Mouse (Mus musculus) intestine, embryonic 14.5 days (tissue): Measurements from ENCODE around the gene Plcb1. TPM values are rescaled to one million over a fixed set of nuclear protein-coding genes. Genes with fewer than 3 reads are reported as not detected.

Experiments
- ATAC-seq: fragments of 200-750 bp; cut with Nextera tagmentation; replicated peaks from 2 replicates; pipeline ENCODE4 v1.8.0; 2017; ENCODE audit warnings: low read depth, moderate number of reproducible peaks, moderate TSS enrichment, moderate library complexity; ENCODE audit not compliant: low FRiP score, low TSS enrichment
- DNase-seq: peaks from one replicate; pipeline ENCODE4 v3.0.0-alpha.2; 2018; ENCODE audit warnings: low spot score
- H3K27ac ChIP-seq: fragments of 300-500 bp; sonication (generic); 2 replicates; pipeline ENCODE4 v1.5.1; 2014; ENCODE audit warnings: low read depth, mild to moderate bottlenecking, control low read depth
- H3K27me3 ChIP-seq: fragments of 300-500 bp; sonication (generic); replicated peaks from 2 replicates; pipeline ENCODE4 v1.6.1; 2014; ENCODE audit warnings: low read length, control low read depth; ENCODE audit not compliant: control insufficient read depth, insufficient read depth
- H3K36me3 ChIP-seq: fragments of 300-500 bp; sonication (generic); 2 replicates; pipeline ENCODE4 v1.6.1; 2014; ENCODE audit warnings: low read length, control low read depth; ENCODE audit not compliant: control insufficient read depth, insufficient read depth
- H3K4me1 ChIP-seq: fragments of 300-500 bp; sonication (generic); replicated peaks from 2 replicates; pipeline ENCODE4 v1.6.1; 2014; ENCODE audit warnings: low read length, control low read depth, mixed read lengths; ENCODE audit not compliant: control insufficient read depth, insufficient read depth
- H3K4me2 ChIP-seq: fragments of 300-500 bp; sonication (generic); 2 replicates; pipeline ENCODE4 v1.6.1; 2014; ENCODE audit warnings: low read length
- H3K4me3 ChIP-seq: fragments of 300-500 bp; sonication (generic); 2 replicates; pipeline ENCODE4 v1.5.1; 2014; ENCODE audit warnings: low read depth, low read length, control low read depth, mixed read lengths
- H3K9ac ChIP-seq: fragments of 300-500 bp; sonication (generic); 2 replicates; pipeline ENCODE4 v1.6.1; 2014; ENCODE audit warnings: mild to moderate bottlenecking, low read length
- H3K9me3 ChIP-seq: fragments of 300-500 bp; sonication (generic); 2 replicates; pipeline ENCODE4 v1.6.1; 2016; ENCODE audit warnings: low read length, control low read depth; ENCODE audit not compliant: control insufficient read depth
- WGBS: fragments of 180-500 bp; shearing (Covaris S2); extraction: QIAGEN DNeasy Blood & Tissue Kit; methylation state at CpG from one replicate; pipeline ENCODE4 v1.1.7; 2014; 5-methylcytosine and 5-hydroxymethylcytosine counted together
- polyA plus RNA-seq: library from polyadenylated mRNA; unstranded; fragments of >200 nt; fragmentation: Nextera tagmentation; extraction: Ambion mirVana; gene quantifications from 2 replicates; pipeline ENCODE4 v1.2.1, GENCODE M21; 2014

Gene Plcb1
- polyA plus RNA-seq, 1 experiment from 2014 or later, result 14.0 TPM

DNA sequence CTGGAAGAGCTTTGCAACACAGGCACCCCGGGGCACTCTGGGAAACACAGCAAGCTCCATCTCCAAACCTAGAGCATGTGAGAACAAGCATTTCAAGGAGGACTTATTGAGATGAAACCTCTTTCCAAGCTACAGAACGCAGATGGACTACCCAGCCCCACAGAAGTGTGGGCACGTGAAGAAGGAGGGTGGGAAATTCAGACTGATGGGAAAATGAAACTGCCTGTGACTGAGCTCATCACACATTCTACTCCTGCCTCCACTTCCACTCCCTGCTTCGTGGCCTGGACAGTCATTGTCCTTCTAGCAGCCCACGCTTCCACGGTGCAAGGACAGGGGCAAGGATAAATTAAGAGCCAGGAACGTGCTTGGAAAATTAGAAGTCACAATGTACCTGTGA lies 370.2 kb downstream of the Plcb1 start:
- no peaks in the 10 kb centered on the region for H3K36me3 ChIP-seq
- no peak overlapping the region for H3K4me3 ChIP-seq
- no peaks in the 10 kb centered on the region for H3K27me3 ChIP-seq
- H3K9me3 ChIP-seq, result no peaks in the 10 kb centered on the region
- H3K9ac ChIP-seq, result no peak overlapping the region
- no peak overlapping the region for H3K27ac ChIP-seq
- H3K4me1 ChIP-seq, result no peaks in the 10 kb centered on the region
- DNase-seq (no peak), ATAC-seq (no peak)
- WGBS, result 85% methylated on average over 7 of the region's 7 CpGs
- no peak overlapping the region for H3K4me2 ChIP-seq

DNA sequence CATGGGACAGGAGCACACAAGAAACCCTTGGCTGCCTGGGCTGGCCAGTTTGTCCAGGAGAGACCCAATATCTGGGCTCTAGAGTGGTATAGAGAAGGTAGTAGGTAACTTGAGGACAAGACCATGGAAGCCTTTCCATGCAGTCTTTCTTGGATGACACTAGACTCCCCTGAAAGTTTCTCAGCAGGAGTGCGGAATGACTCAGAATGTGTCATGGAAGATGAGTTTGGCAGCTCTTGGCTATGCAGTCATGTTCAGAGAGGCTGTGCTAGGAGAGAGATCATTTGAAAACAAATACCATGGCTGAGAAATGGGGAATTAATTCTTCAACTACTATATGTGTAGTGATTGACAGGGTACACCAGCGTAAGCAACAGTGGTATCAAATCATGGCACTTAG lies 372.1 kb downstream of the Plcb1 start:
- DNase-seq (no peak), ATAC-seq (no peak)
- H3K4me1 ChIP-seq, result no peaks in the 10 kb centered on the region
- WGBS, result 98% methylated on average over 2 of the region's 2 CpGs
- no peaks in the 10 kb centered on the region for H3K27me3 ChIP-seq
- no peaks in the 10 kb centered on the region for H3K9me3 ChIP-seq
- no peak overlapping the region for H3K4me2 ChIP-seq
- H3K9ac ChIP-seq, result no peak overlapping the region
- no peak overlapping the region for H3K4me3 ChIP-seq
- H3K36me3 ChIP-seq, result no peaks in the 10 kb centered on the region
- no peak overlapping the region for H3K27ac ChIP-seq

DNA sequence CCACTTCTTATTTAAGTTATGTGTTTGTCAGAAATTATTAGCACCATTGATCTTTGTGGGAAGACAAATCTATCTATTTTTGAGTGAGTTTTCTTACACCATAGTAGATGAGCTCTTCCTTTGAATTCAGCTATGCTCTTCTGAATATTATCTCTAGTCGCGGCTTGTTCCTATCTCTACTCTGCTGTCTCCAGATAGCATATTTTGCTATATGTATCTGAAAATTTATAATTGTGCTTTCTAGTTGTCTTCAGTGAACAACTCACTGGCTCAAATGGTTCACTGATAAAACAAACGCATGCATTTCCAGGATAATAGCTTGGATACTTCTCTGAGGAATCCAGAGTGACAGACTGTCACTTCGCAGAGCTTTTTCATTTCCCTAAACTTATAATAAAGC lies 375.8 kb downstream of the Plcb1 start:
- 86% methylated on average over 4 of the region's 4 CpGs for WGBS
- H3K27ac ChIP-seq, result no peak overlapping the region

DNA sequence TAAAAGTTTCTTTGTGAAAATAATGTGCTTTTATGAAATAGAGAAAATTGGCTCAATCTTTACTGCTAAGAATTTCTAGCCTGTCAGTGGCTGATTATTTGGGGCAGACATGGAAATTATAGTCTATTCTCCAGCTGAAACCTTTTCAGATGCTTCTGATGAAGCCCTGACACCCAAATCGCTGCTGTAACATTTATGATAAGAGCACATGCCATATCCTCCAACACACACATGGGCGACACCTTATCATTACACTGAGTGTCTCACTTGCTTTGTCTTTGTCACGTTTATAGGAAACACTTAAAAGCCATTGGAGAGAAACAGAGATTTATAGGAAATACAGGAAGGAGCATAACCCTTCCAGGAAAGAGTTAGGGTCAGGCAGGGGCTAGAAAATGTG lies 379.6 kb downstream of the Plcb1 start:
- no peak overlapping the region for H3K27ac ChIP-seq
- H3K9ac ChIP-seq, result no peak overlapping the region
- DNase-seq (no peak), ATAC-seq (no peak)
- no peaks in the 10 kb centered on the region for H3K27me3 ChIP-seq
- no peak overlapping the region for H3K4me3 ChIP-seq
- WGBS, result 64% methylated on average over 3 of the region's 3 CpGs
- no peaks in the 10 kb centered on the region for H3K9me3 ChIP-seq
- no peaks in the 10 kb centered on the region for H3K36me3 ChIP-seq
- no peak overlapping the region for H3K4me2 ChIP-seq
- no peaks in the 10 kb centered on the region for H3K4me1 ChIP-seq

More for the DNA sequence above, 375.8 kb downstream of the Plcb1 start:
- Histone ChIP-seq H3K27me3 (no peaks in the 10 kb centered on the region), H3K4me3 (no peak overlapping the region), H3K4me1 (no peaks in the 10 kb centered on the region), H3K4me2 (no peak overlapping the region), H3K9me3 (no peaks in the 10 kb centered on the region), H3K9ac (no peak overlapping the region), H3K36me3 (no peaks in the 10 kb centered on the region)
- DNase-seq, result no peak
- no peak for ATAC-seq

DNA sequence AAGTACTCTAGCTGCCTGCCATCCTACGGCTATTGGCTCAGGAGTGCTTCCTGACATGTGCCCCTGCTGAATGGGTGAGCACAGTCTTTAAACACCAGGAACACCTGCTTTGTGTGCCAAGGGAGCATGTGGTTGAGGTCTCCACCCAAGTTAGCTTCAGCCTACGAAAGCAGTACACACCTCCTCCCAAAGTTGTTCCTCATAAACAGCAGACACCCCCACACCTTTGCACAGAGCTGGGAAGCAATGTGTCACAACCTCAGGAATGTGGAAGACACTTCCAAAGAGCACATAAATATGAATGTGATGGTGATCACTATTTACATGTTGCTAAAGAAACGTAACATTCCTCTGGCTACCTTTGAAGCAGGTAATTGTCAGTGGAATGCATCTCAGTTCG lies 389.7 kb downstream of the Plcb1 start:
- WGBS, result 68% methylated on average over 4 of the region's 4 CpGs
- Histone ChIP-seq H3K9me3 (no peaks in the 10 kb centered on the region), H3K27me3 (no peaks in the 10 kb centered on the region)

DNA sequence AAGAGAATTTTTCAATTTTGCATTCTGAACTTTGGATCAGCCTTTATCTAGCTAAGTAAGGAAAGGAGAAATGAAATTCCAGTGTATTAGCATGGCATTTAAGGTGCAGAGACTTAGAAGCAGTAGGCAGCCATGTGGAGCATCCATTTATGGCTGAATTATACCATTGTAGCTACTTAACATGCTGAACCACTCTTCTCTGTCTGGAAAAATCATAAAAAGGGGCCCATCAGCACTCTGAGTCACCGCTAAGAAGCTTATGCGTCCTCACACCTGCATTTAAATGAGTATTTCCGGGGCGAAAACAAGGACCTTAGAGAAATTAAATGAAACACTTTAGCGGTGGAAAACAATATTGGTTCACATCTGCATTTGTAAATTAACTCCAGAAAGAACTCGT lies 401.8 kb downstream of the Plcb1 start:
- no peaks in the 10 kb centered on the region for H3K4me1 ChIP-seq
- no peaks in the 10 kb centered on the region for H3K36me3 ChIP-seq
- no peak overlapping the region for H3K4me2 ChIP-seq
- no peak for DNase-seq
- no peak overlapping the region for H3K9ac ChIP-seq
- no peak for ATAC-seq
- H3K9me3 ChIP-seq, result no peaks in the 10 kb centered on the region
- H3K27me3 ChIP-seq, result no peaks in the 10 kb centered on the region
- H3K4me3 ChIP-seq, result no peak overlapping the region
- 76% methylated on average over 6 of the region's 6 CpGs for WGBS
- H3K27ac ChIP-seq, result no peak overlapping the region

More for the DNA sequence above, 389.7 kb downstream of the Plcb1 start:
- no peak overlapping the region for H3K4me3 ChIP-seq
- no peak for DNase-seq
- H3K9ac ChIP-seq, result no peak overlapping the region
- ATAC-seq, result no peak
- no peak overlapping the region for H3K4me2 ChIP-seq
- H3K4me1 ChIP-seq, result no peaks in the 10 kb centered on the region
- H3K36me3 ChIP-seq, result no peaks in the 10 kb centered on the region
- H3K27ac ChIP-seq, result no peak overlapping the region

DNA sequence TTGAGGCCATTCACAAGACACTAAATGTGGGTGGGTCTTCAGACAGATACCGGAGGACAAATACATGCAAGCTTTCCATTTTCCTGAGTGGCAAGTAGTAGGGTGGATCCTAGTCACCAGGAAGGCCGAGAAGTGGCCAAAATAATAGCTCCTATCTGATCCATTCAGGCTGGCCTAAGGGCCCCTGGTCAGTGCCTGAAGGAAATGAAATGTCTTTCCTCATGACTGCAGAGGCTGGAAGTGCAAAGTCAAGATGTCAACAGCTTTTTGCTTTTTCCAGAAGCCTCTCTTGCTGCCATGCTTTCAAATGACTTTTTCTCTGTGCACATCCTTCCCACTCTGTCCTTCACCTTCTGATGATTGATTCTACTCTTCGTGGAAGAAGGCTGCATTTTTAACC lies 415.0 kb downstream of the Plcb1 start:
- no peak overlapping the region for H3K9ac ChIP-seq
- DNase-seq, result no peak
- 81% methylated on average over 3 of the region's 3 CpGs for WGBS
- H3K4me3 ChIP-seq, result no peak overlapping the region
- H3K4me2 ChIP-seq, result no peak overlapping the region
- no peaks in the 10 kb centered on the region for H3K9me3 ChIP-seq
- no peak for ATAC-seq
- no peak overlapping the region for H3K27ac ChIP-seq
- H3K36me3 ChIP-seq, result no peaks in the 10 kb centered on the region
- H3K4me1 ChIP-seq, result no peaks in the 10 kb centered on the region
- H3K27me3 ChIP-seq, result no peaks in the 10 kb centered on the region

DNA sequence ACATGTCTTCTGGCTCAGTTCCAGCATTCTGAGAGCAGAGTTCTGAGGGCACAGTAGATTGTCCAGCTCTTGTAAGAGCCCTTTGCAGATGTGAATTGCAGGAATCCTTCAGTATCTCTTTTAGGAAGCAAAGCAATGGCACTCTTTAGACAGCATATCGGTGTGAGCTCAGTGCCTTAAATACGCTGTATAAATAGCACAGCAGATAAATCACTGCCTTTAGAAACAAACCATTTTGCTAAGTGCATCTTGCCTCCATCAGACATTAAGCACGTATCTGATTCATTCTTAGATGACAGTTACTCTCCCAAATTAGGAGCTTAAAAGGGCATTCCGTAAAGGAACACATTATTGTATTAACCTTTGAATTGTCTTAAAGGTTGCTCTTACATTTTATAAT lies 416.5 kb downstream of the Plcb1 start:
- no peak overlapping the region for H3K27ac ChIP-seq
- H3K9me3 ChIP-seq, result no peaks in the 10 kb centered on the region
- no peak overlapping the region for H3K4me3 ChIP-seq
- WGBS, result 24% methylated on average over 4 of the region's 4 CpGs
- no peak overlapping the region for H3K4me2 ChIP-seq
- DNase-seq (no peak), ATAC-seq (no peak)
- no peaks in the 10 kb centered on the region for H3K27me3 ChIP-seq
- H3K4me1 ChIP-seq, result no peaks in the 10 kb centered on the region
- H3K9ac ChIP-seq, result no peak overlapping the region
- H3K36me3 ChIP-seq, result no peaks in the 10 kb centered on the region

DNA sequence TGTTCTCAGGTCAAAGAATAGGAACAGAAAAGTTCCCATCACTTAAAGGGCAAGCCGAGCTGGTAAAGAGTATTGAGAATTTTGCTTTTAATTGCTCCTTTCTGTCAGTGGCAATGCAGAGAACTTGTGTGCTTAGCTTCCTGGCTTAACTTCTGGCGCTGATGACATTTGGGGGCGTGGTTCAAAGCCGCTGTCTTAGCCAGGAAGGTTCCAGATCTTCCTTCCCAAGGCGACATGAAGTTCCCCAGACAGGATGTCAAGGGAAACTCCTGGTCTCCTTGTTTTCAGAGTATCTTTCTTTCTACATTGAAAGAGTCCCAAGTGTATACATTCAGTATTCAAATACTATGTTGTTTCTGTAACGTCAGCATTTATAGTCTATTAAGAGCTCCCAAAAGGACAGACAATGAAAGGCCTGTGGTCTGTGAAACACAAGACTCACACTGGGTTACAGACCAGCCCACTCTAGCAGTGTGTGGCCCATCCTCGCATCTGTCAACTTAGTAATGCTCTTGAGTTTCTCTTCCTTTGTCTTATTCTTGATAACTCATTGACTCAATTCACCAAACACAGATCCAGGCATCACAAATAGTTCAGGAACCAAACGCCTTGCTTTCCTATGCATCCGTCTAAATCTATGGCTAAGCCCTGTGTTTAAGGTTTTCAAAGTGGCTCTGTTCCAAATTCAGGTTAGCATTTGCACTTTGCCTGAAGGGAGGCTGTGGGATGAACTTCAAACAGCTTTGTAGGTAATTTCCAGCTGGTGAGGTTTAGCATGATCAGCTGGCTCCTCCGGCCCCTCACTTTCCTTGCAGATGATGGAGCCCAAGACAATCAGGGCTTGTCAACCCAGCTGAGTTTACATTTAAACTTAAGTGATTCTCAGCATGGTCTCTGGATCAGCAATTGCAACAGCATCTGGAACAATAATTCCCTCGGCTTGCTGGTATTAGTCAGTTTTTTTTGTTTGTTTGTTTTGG lies 418.6 kb downstream of the Plcb1 start:
- H3K4me2 ChIP-seq, result no peak overlapping the region
- no peaks in the 10 kb centered on the region for H3K9me3 ChIP-seq
- no peak for DNase-seq
- no peaks in the 10 kb centered on the region for H3K27me3 ChIP-seq
- H3K4me3 ChIP-seq, result no peak overlapping the region
- no peak overlapping the region for H3K9ac ChIP-seq
- H3K36me3 ChIP-seq, result no peaks in the 10 kb centered on the region
- 80% methylated on average over 11 of the region's 11 CpGs for WGBS
- no peak overlapping the region for H3K27ac ChIP-seq
- no peak for ATAC-seq
- H3K4me1 ChIP-seq, result no peaks in the 10 kb centered on the region
